Mouse (Mus musculus) hindbrain, embryonic 11.5 days (tissue): Measurements from ENCODE around the gene Dhx37. TPM values are rescaled to one million over a fixed set of nuclear protein-coding genes. Genes with fewer than 3 reads are reported as not detected.

Source experiments
- ATAC-seq: fragments of 200-750 bp; cut with Nextera tagmentation; 2 replicates; pipeline ENCODE4 v1.8.0; 2017; ENCODE audit warnings: mild to moderate bottlenecking, moderate TSS enrichment, moderate library complexity; ENCODE audit not compliant: low FRiP score
- DNase-seq: peaks from one replicate; pipeline ENCODE4 v3.0.0-alpha.2; 2015; ENCODE audit warnings: low spot score
- H3K27ac ChIP-seq: fragments of 300-500 bp; sonication (generic); 2 replicates; pipeline ENCODE4 v1.5.1; 2014; ENCODE audit warnings: mild to moderate bottlenecking, low read depth, low read length
- H3K27me3 ChIP-seq: fragments of 300-500 bp; sonication (generic); 2 replicates; pipeline ENCODE4 v1.6.1; 2014; ENCODE audit warnings: mild to moderate bottlenecking, low read length, moderate library complexity, mixed read lengths; ENCODE audit not compliant: control insufficient read depth, insufficient read depth
- H3K36me3 ChIP-seq: fragments of 300-500 bp; sonication (generic); 2 replicates; pipeline ENCODE4 v1.6.1; 2014; ENCODE audit warnings: mild to moderate bottlenecking, low read length, moderate library complexity, mixed read lengths; ENCODE audit not compliant: control insufficient read depth, insufficient read depth
- H3K4me1 ChIP-seq: fragments of 300-500 bp; sonication (generic); replicated peaks from 2 replicates; pipeline ENCODE4 v1.6.1; 2014; ENCODE audit warnings: low read length, mixed read lengths; ENCODE audit not compliant: control insufficient read depth, insufficient read depth
- H3K4me2 ChIP-seq: fragments of 300-500 bp; sonication (generic); replicated peaks from 2 replicates; pipeline ENCODE4 v1.6.1; 2014; ENCODE audit warnings: mild to moderate bottlenecking, low read depth, low read length
- H3K4me3 ChIP-seq: fragments of 300-500 bp; sonication (generic); 2 replicates; pipeline ENCODE4 v1.5.1; 2014; ENCODE audit warnings: low read depth, low read length
- H3K9ac ChIP-seq: fragments of 300-500 bp; sonication (generic); 2 replicates; pipeline ENCODE4 v1.6.1; 2014; ENCODE audit warnings: low read depth, low read length
- H3K9me3 ChIP-seq: fragments of 300-500 bp; sonication (generic); 2 replicates; pipeline ENCODE4 v1.6.1; 2016; ENCODE audit warnings: low read length; ENCODE audit not compliant: control insufficient read depth
- WGBS: fragments of 180-500 bp; shearing (Covaris S2); extraction: QIAGEN DNeasy Blood & Tissue Kit; methylation state at CpG from one replicate; pipeline ENCODE4 v1.1.7; 2014; 5-methylcytosine and 5-hydroxymethylcytosine counted together
- polyA plus RNA-seq: library from polyadenylated mRNA; unstranded; fragments of >200 nt; fragmentation: Nextera tagmentation; extraction: Ambion mirVana; gene quantifications from 2 replicates; pipeline ENCODE4 v1.2.1, GENCODE M21; 2014

The Dhx37 gene
- 10.4 and 12.5 TPM in 2 replicates for polyA plus RNA-seq

DNA sequence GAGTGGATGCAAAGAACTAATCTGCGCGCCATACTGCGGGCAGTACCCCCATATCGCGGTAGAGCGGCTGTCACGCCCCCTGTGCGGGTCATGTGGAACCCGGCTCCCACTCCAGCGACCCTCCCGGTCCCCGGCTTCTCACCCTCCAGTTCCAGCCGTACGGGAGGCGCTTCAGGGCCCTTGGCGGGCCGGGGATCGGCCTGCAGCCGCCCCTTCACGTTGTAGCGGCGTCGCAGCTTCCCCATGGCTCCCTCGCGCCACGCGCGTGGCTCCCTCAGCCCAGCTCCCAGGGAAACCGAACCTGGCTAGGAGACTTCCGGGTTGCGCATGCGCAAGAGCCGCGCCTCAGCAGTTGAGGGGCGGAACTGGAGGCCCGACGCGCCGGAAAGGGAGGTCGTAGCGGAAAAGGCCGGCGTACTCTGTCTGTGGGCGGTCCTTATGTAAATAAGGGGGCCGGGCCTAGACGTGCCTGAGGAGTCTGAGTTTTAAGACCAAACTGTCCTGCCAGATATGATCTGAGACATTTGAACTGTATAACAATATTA, at the start of gene Dhx37:
Gene Dhx37, minus strand, starts transcription at position 329 of the 545 bp plus-strand sequence.
- H3K27ac ChIP-seq = no peak within 1 kb of the TSS

DNA sequence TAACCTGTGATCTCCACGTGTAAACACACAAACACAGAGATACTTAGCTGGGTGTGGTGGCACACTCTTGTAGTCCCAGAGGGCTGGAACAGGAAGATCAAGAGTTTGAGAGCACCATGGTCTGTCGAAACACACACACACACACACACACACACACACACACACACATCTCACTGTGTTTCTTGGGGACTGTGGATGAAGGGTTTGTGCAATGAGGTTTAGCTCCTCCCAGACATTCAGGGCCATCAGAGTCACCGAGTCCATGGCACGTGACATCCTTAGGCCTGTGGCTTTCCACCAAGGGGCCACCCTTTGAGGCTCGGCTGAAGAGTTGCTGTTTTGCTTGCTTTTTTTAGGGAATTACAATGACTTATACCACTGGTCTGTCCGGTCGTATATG, 48.6 kb upstream of the Dhx37 start:
- no peak overlapping the region for H3K27ac ChIP-seq
- H3K4me1 ChIP-seq = no peaks in the 10 kb centered on the region; the same call in 1 of the 2 replicates
- 0 out of 2 replicates have a peak, but pooled peaks cover 2% of the 10 kb centered on the region for H3K36me3 ChIP-seq
- DNase-seq (no peak), ATAC-seq (no peak)
- no peaks in the 10 kb centered on the region for H3K27me3 ChIP-seq
- no peak overlapping the region for H3K9ac ChIP-seq
- 94% methylated on average over 7 of the region's 7 CpGs for WGBS
- H3K4me3 ChIP-seq = no peak overlapping the region
- H3K9me3 ChIP-seq = no peaks in the 10 kb centered on the region
- H3K4me2 ChIP-seq = no peak overlapping the region

More for the DNA sequence above, at the start of gene Dhx37:
- peaks cover 5% of the 10 kb centered on the region; the same call in 1 of the 2 replicates for H3K4me1 ChIP-seq
- under 1% methylated on average over 46 of the region's 46 CpGs for WGBS
- H3K9ac ChIP-seq = peak within 1 kb of the TSS; percentile 69
- H3K36me3 ChIP-seq = 0 out of 2 replicates have a peak, but pooled peaks cover 2% of the 10 kb centered on the region
- H3K4me3 ChIP-seq = peak within 1 kb of the TSS; percentile 72
- ATAC-seq (peak; percentile 96), DNase-seq (peak; percentile 97)
- no peaks in the 10 kb centered on the region for H3K27me3 ChIP-seq
- peak within 1 kb of the TSS; percentile 83 for H3K4me2 ChIP-seq
- H3K9me3 ChIP-seq = no peaks in the 10 kb centered on the region

DNA sequence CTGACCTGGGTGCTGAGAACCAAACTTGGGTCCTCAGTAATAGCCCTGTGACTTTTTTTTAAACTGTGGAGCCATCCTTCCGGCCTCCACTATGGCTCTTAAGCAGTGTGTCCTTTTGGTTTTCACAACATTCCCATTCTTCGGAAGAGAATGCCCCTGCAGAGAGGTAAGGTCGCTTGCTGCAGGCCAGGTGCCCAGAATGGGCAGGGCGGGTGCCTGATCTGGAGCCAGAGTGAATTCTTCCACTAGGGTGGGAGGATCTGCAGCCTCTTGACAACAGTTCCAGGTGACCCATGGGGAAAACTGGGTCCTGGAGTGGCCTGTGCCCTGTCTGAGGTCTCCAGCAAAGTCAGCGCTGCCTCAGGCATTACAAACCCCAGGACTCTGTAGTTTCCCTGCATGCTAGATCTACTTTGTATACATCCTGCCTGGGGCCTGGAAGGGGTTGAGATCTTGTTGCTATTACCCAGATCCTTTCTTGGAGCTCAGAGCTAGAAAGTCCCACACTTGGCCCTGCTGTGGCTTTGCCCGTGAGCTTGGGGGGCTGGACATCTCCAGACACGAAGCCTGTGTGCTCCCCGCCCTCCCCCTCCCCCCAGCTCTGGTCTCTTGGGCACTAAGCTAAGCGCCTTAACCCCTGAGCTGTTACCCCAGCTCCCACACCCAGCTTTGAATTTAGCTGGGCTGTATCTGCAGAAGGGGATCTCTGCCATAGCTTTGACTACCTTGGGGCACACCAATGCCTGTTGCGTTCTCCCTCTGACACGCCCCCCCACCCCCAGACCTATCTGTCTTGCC, 46.7 kb upstream of the Dhx37 start:
- ATAC-seq (no peak), DNase-seq (no peak)
- no peak overlapping the region for H3K4me3 ChIP-seq
- 0 out of 2 replicates have a peak overlapping the region, but pooled peaks have one; percentile 11 for H3K9ac ChIP-seq
- 80% methylated on average over 11 of the region's 11 CpGs for WGBS
- H3K4me1 ChIP-seq = peaks cover 5% of the 10 kb centered on the region
- H3K36me3 ChIP-seq = 0 out of 2 replicates have a peak, but pooled peaks cover 2% of the 10 kb centered on the region
- H3K4me2 ChIP-seq = no peak overlapping the region
- H3K27ac ChIP-seq = no peak overlapping the region
- no peaks in the 10 kb centered on the region for H3K9me3 ChIP-seq
- no peaks in the 10 kb centered on the region for H3K27me3 ChIP-seq

DNA sequence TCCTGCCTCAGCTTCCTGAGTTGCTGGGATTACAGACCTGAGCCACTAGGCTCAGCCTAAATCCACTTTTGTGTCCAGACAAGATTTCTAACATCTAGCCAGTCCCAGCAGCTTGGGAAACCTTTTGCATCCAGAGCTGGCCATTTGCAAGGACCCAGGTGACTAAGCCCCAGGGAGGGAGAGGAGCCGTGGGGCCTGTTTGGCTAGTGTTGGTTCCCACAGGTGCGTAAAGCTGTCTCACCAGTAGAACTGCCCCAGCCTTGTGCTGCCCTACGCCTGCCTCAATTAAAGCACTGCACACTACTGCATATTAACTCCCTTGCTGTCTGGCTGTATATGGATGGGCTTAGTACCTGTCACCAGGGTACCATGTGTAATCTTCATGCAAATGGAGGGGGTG, 45.5 kb upstream of the Dhx37 start:
- DNase-seq (no peak), ATAC-seq (no peak)
- no peaks in the 10 kb centered on the region for H3K9me3 ChIP-seq
- H3K4me2 ChIP-seq = no peak overlapping the region
- 92% methylated on average over 3 of the region's 3 CpGs for WGBS
- peaks cover 5% of the 10 kb centered on the region for H3K4me1 ChIP-seq
- H3K27ac ChIP-seq = no peak overlapping the region
- H3K4me3 ChIP-seq = no peak overlapping the region
- H3K36me3 ChIP-seq = no peaks in the 10 kb centered on the region
- H3K9ac ChIP-seq = no peak overlapping the region
- H3K27me3 ChIP-seq = no peaks in the 10 kb centered on the region

DNA sequence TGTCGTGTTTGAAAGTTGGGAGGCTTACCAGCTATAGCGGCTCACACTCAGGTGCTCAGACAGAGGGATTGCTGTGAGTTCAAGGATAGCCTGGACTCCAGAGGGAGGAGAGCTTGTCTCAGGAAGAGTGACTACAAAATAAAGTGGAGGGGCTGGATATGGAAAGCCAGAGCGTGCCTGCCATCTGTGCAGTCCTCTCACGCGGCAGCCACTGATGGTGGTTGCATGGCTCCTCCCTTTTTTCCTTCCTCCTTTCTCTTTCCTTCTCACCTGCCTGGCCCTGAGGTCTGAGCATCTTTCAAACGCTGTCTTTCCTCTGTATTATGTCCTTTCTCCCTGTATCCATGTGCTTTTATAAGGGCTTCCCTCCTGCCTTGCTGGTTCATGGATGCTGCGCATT, 44.1 kb upstream of the Dhx37 start:
- H3K27ac ChIP-seq = no peak overlapping the region
- H3K9ac ChIP-seq = no peak overlapping the region
- no peaks in the 10 kb centered on the region for H3K36me3 ChIP-seq
- DNase-seq (no peak), ATAC-seq (no peak)
- 88% methylated on average over 7 of the region's 7 CpGs for WGBS
- no peaks in the 10 kb centered on the region for H3K27me3 ChIP-seq
- H3K4me1 ChIP-seq = peaks cover 5% of the 10 kb centered on the region
- H3K4me3 ChIP-seq = no peak overlapping the region
- H3K9me3 ChIP-seq = no peaks in the 10 kb centered on the region
- H3K4me2 ChIP-seq = no peak overlapping the region

DNA sequence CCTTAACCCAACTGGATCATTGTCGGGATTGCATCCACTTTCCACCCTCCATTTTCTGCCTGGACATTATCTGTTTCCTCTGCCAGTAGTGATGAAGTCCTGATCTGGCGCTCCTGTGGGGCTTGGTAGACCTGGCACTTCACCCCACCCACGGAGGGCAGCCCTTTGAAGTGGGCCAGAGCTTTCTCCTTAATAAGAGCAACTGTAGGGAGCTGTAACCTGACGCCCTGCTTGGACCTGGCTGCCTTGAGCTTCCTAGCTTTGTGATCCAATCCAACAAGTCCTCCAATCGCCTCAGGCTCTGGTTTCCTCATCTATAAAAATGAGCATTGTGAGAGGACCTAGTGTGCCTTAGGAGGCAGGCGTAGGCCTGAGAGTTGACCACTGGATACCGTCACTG, 43.6 kb upstream of the Dhx37 start:
- peak overlapping the region; percentile 92 for H3K4me2 ChIP-seq
- H3K9ac ChIP-seq = no peak overlapping the region
- H3K36me3 ChIP-seq = no peaks in the 10 kb centered on the region
- peaks cover 5% of the 10 kb centered on the region for H3K4me1 ChIP-seq
- H3K4me3 ChIP-seq = peak overlapping the region; percentile 72; the same call in 1 of the 2 replicates
- DNase-seq (no peak), ATAC-seq (no peak)
- no peaks in the 10 kb centered on the region for H3K27me3 ChIP-seq
- 69% methylated on average over 7 of the region's 7 CpGs for WGBS
- H3K27ac ChIP-seq = no peak overlapping the region
- no peaks in the 10 kb centered on the region for H3K9me3 ChIP-seq

DNA sequence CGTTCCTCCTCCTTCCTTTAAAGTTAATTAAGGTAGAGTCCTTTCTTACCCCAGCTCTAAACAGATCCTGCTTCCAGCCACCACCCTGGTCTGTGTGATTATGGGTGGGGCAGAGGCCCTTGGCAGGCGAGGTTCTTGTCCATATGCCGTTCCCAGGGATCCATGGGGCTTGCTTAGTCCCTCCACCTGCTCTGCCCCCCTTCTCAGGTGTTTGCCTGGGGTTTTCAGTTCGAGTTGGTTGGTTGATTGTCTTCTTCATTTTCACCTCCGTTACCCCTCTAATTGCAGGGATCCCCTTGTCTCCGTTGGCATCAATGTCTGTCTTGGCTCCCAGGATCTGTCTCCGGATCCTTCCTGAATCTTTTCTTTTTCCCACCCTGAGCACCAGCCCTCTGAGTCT, 42.9 kb upstream of the Dhx37 start:
- peak overlapping the region; percentile 72; the same call in 1 of the 2 replicates for H3K9ac ChIP-seq
- no peaks in the 10 kb centered on the region for H3K9me3 ChIP-seq
- H3K4me2 ChIP-seq = peak overlapping the region; percentile 92
- no peak overlapping the region for H3K27ac ChIP-seq
- no peaks in the 10 kb centered on the region for H3K27me3 ChIP-seq
- H3K36me3 ChIP-seq = no peaks in the 10 kb centered on the region
- WGBS = 61% methylated on average over 7 of the region's 7 CpGs
- ATAC-seq (no peak), DNase-seq (no peak)
- H3K4me3 ChIP-seq = peak overlapping the region; percentile 72
- H3K4me1 ChIP-seq = peaks cover 5% of the 10 kb centered on the region

DNA sequence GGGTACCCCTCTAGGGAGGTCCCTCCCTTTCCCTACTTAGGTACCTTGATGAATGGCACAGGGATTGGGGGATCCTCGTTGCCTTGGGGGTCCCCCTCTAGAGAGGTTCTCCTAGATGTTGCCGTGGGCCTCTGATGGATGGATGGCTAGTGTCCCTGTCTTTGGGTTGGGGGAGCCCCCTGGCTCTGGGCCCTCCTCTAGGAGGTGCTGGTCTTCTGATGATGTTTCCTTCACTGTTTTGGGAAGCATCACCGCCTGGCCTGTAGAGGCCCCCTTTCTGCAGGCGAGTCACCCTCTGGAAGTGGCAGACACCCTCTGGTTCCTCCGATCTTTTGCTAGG, 42.3 kb upstream of the Dhx37 start:
- H3K27me3 ChIP-seq = no peaks in the 10 kb centered on the region
- ATAC-seq = peak; percentile 50
- H3K4me2 ChIP-seq = peak overlapping the region; percentile 92
- no peaks in the 10 kb centered on the region for H3K36me3 ChIP-seq
- peaks cover 5% of the 10 kb centered on the region for H3K4me1 ChIP-seq
- no peak for DNase-seq
- H3K9ac ChIP-seq = peak overlapping the region; percentile 72
- H3K9me3 ChIP-seq = no peaks in the 10 kb centered on the region
- H3K4me3 ChIP-seq = peak overlapping the region; percentile 72
- H3K27ac ChIP-seq = peak overlapping the region; percentile 58
- 14% methylated on average over 5 of the region's 5 CpGs for WGBS
